Mouse (Mus musculus) frontal cortex, postnatal 14 days (tissue): ENCODE results near the gene Tmem33.

ENCODE experiments used
- DNase-seq, 2 experiments: peaks; one replicate each; pipeline ENCODE4 v3.0.0; 2022; ENCODE audit warnings: low spot score in 2 of 2

Gene Tmem33

DNA sequence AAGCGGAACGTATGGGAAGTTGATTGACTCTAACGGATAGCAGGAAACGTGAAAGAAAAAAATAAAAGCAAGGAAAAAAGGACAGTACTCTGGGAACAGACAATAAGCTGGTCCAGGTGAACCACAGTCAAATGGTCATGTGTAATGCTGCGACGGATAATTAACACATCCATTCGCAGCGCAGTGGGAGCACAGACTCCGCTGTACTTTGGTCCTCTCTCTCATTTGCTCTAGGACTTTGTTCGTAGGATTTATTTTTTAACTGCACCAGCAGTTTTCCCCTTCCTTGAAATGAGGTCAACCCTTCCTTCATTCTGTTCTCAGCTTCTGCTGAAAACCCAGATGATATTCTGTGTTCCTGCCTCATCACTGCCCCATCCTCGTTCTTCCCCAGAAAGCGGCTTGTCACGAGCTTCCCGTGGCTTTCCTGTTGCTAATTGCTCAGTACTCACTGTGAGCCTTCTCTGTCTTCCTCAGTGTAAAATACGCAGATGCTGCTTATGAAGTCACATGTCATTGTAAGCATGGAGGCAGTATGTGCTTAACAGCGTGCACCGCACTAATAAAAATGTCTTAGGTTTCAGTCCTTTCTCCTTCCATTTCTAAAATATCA is 61.4 kb downstream of the Tmem33 start:
- no peak for DNase-seq

DNA sequence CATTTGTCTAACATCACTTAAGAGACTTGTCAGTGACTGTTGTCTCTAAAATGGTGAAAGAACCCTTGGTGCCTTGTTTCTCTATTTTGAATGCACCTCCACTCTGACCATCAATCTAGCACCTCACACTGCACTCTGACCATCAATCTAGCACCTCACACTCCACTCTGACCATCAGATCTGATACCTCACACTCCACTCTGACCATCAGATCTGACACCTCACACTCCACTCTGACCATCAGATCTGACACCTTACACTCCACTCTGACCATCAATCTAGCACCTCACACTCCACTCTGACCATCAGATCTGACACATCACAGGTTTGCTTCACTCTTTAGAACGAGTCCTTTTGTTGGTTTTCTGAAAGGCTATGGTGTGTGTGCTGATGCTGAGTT is 63.7 kb downstream of the Tmem33 start:
- DNase-seq, result no peak

DNA sequence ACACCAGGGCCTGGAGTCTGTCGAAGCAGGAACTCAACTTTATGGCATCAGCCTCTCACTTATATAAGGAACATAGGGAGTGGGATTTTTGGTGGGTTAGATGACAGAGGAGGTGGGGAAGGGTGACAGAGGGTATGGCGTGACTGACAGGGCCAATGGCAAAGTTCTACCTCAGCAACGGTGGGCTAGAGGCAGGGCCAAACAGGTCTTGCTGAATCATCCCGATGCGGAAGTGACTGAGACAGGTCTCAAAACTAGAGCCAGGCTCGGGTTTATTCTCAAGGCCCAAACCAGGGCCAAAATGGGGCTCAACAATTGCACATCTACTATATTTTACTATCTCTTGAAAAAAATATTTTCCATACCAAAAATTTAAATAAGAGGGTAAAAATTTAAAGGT is 80.4 kb downstream of the Tmem33 start:
- DNase-seq, result no peak
